Mouse (Mus musculus): ENCODE results near the gene Baiap2.

Baiap2 gene

GRCm38 (mm10) chr11:119942727-119943427 is at the start of gene Baiap2:
Gene Baiap2, plus strand, starts transcription at chr11:119942763.
- in situ Hi-C loops (cut with MboI, MseI) = no loop called here

- in situ Hi-C loops (cut with MboI, MseI) = no loop called here
Observed at GRCm38 (mm10) chr11:119893667-119894236, 48.8 kb upstream of the Baiap2 start.

DNA sequence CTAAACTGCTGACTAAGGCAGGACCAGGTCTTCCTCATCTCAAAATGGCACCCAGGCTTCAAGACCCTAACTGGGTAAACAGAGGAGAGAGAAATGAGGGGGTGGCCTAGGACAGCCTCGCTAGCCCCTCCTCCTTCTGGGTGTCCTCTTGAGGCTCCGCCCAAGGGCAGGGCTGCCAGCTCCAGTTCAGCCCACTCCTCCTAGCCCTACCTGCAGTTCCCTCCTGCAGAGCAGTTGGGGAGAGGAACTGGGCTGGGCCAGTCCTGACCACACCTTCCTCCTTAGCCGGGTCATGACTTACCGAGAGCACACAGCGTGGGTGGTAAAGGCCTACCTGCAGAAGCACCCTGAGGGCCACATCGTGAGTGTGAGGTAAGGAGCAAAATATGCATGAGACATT is 47.9 kb upstream of the Baiap2 start:
- in situ Hi-C loops (cut with MboI, MseI) = loop anchor here in 1 of 2 experiments (5.0 kb wide), 1 partner anchor 392 kb away; no protein-coding TSS in a partner anchor

- in situ Hi-C loops (cut with MboI, MseI) = loop anchor here in 1 of 2 experiments (5.0 kb wide), 1 partner anchor 395 kb away; no protein-coding TSS in a partner anchor
Observed at GRCm38 (mm10) chr11:119897041-119897440, 45.5 kb upstream of the Baiap2 start.

DNA sequence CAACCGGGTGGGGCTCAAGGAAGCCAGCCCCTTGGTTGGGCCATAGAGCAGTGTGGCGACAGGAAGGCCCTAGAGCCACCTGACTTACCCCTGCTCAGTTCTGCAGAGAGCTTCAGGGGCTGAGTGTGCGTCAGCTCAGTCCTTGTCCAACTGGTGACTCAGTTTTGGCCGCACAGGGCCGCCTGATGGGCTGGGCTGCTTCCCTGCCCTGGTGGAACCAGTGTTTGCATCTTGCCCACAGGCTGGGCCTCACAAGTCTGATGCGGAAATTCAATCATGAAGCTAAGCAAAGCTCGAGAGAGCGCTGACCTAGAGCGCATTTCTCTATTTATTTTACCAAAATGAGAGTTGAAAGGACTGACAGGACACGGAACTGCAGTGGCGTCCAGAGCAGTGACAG is 43.6 kb upstream of the Baiap2 start:
- in situ Hi-C loops (cut with MboI, MseI) = loop anchor here in 1 of 2 experiments (5.0 kb wide), 1 partner anchor 397 kb away; no protein-coding TSS in a partner anchor

DNA sequence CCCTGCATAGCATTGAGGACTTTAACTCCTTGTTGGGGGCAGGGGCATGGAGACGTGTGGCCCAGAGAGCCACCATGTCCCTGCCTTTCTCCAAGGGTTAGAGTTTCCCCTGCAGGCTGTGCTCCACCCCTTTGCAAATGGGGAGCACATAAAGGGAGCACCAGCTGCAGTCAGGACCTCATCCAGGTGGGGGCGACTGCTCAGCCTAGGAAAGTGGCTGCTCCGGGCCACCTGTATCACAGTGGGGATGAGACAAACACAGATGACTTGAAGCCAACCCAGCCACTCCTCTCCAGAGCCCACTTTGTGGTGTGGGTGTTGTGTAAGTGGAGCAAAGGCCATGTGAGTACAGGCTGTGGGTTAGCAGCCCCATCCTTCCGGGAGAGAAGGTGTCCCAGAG is 41.4 kb upstream of the Baiap2 start:
- in situ Hi-C loops (cut with MboI, MseI) = loop anchor here in 1 of 2 experiments (5.0 kb wide), 1 partner anchor 399 kb away; no protein-coding TSS in a partner anchor

DNA sequence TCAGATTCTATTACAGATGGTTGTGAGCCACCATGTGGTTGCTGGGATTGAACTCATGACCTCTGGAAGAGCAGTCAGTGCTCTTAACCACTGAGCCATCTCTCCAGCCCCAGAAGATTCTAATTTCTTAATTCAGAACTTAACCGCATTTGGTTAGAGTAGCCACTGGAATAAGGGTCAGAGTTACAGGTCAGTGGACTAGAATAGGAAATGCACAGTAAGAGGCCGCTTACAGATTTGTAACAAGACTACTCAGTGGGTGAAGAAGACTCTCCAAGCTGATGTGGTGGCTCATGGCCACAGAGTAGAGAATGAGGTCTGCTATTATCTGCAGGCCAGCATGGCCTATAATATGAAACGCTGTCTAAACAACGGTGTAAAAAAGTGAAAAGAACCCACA is 39.7 kb upstream of the Baiap2 start:
- in situ Hi-C loops (cut with MboI, MseI) = loop anchor here in 1 of 2 experiments (5.0 kb wide), 1 partner anchor 401 kb away; no protein-coding TSS in a partner anchor

GRCm38 (mm10) chr11:119904621-119905286 is 37.8 kb upstream of the Baiap2 start:
- in situ Hi-C loops (cut with MboI, MseI) = loop anchor here in 1 of 2 experiments (5.0 kb wide), 1 partner anchor 402 kb away; no protein-coding TSS in a partner anchor

DNA sequence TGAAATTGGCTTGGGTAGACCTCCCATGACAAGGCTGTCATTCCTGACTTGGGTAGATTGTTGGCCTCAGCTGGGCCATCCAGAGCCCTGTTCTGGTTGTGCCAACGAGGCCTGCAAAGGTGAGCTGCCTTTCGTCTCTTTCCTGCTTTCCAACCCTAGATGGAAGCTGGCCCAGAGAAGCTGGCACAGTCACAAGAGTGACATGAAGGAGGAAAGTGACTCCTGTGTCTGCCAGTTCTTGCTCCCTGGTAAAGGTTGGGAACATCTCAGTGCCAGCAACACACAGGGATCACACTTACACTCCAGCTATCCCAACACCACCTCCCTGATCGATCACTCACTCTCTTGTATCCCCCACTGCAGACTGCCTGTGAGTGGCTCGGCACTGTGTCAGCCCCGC is 36.8 kb upstream of the Baiap2 start:
- in situ Hi-C loops (cut with MboI, MseI) = no loop called here

DNA sequence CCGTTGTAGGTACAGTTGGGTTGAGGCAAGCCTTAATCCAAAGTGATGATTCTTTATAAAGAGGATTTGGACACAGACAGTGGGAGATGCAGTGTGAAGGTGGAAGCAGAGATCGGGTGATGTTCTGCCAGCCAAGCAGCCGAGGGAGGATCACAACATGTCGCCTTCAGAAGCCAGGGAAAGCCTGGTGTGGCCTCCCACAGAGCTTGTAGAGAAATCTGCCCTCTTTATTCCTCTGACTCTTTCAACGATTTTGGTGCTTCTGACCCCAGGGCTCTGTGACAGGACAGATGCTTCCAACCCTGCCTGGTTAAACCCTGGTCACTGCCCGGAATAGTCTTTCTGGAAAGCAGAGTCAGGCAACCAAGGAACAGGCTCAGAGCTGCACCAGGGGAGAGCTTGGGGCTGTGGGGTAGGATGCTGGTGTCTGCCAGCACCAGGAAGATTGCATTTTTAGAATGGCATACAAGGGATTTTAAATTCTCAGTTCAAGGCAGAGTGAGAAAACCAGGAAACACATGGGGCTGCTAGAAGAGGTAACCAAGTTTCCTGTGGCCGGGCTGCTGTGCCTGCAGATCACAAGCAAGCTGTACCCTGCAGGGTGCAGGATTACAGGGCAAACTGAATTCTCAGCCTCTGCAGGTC is 35.4 kb upstream of the Baiap2 start:
- in situ Hi-C loops (cut with MboI, MseI) = no loop called here

- in situ Hi-C loops (cut with MboI, MseI) = no loop called here
Observed at GRCm38 (mm10) chr11:119907711-119908110, 34.9 kb upstream of the Baiap2 start.

GRCm38 (mm10) chr11:119909436-119909835 is 33.1 kb upstream of the Baiap2 start:
- in situ Hi-C loops (cut with MboI, MseI) = no loop called here

DNA sequence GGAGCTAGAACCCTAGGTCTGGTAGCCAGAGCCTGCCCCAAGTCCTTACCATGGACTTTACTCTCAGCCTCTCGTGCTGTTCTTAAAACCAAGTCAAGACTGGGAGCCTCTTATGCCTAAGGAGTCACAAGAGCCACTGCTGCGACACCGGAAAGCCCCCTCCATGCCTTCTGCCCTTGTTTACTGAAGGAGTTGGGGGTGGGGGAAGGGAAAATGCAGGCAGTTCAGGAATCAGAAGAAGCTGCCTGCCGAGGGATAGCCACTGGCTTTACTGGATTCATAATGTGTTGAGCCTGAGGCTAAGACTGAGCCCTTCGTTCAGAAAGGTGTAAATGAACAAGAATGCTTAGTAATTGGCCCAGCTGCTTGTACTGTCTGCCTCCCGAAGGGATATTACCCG is 29.7 kb upstream of the Baiap2 start:
- in situ Hi-C loops (cut with MboI, MseI) = no loop called here

DNA sequence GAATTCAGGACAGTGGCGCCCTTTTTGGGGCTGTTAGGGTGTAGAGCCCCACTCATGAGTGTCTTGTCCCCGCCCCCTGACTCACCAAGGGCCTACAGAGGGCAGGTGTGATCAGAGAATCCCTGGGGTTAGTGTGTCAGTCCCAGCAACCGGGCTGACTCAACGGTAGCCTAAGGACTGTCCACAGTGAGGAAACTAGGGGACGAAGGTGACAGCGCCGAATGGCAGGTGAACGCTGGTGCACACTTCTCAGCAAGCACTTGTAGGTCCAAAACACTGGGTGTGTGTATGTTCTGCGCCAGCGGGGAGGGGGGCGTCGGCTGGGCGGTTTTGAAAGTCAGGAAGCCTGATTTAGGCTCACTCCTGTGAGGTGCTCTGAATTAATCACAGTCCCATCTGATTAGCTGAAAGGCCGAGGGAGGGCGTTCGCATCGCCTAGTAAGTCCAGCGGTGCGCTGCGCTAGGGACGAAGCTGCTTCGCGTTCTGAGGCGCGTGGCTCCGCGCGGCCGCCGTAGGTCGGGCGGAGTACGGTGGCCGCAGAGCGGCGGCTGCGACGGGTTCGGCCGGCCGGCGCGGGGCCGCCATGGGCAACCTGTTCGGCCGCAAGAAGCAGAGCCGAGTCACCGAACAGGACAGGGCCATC is 29.1 kb upstream of the Baiap2 start, which contains the start of gene Chmp6:
TSS of gene Chmp6 (plus strand) at position 151 of the 644 bp plus-strand sequence.
- in situ Hi-C loops (cut with MboI, MseI) = no loop called here

DNA sequence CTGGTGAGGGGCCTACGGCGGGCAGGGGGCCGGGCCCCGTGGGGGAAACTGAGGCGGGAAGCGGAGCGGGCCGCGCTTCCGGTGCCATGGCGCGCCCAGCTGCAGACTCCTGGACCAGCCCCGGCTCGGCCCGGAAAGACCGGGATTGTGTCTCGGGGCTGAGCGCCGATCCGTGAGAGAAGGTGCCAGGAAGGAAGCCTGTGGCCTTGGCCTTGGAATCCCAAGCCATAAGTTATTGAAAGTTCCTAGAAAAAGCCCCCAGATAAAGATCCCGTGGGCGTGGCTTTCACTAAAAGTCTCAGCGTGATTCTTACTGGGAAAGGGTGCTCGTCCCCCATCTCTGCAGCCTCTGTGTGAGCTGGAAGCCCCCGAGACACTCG is 28.6 kb upstream of the Baiap2 start:
- in situ Hi-C loops (cut with MboI, MseI) = no loop called here

DNA sequence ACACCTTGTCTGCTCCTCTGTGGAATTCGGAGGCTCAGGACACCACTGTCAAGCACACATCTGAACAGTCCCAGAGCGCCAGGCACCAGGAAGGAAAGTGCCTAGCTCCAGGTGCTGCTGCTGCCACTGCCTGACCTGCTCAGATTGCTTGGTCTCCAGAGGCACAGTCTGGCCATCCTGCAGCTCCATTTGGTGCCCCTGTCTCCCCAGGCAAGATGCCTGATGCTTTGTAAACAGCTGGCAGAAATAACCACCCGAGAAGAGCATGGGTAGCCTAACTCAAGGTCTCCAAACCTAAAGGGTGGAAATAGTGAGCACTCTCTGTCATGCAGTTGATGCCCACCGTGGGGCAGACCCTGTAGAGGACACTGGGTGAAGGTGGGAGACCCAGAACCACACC is 28.2 kb upstream of the Baiap2 start:
- in situ Hi-C loops (cut with MboI, MseI) = no loop called here

GRCm38 (mm10) chr11:119915666-119916065 is 26.9 kb upstream of the Baiap2 start:
- in situ Hi-C loops (cut with MboI, MseI) = loop anchor here (5.0 kb wide), 2 partner anchors 77 to 82 kb away; no protein-coding TSS in a partner anchor

DNA sequence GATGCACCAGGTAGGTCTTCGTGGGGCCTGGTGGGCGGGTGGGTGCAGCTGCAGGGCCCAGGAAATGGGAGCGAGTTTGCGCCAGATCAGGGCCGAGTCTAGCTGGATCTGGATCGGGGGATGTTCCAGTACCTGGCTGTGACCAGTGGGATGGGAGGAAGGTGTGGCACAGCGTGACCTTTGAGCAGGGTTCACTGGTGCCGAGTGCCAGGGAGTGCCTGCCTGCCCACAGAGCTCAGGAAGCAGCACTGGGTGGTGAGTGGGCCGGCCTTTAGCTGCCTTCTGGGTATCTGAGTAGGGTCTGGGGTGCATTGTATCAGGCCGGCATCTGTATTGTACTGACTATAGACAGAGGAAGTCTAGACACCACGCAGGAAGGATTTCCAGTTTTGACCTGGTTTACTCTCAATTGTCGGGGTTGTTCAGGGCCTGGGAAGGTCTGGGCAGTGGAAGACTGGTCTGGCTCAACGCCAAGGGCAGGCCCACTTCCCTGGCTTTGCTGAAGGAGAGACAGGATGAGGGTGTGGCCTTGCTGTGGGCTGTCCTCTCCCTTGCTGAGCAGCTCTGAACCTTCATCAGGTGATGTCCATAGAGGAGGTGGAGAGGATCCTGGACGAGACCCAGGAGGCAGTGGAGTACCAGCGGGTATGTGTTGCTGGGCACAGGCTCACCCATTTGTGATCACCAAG is 26.3 kb upstream of the Baiap2 start:
- in situ Hi-C loops (cut with MboI, MseI) = loop anchor here (5.0 kb wide), 2 partner anchors 76 to 81 kb away; no protein-coding TSS in a partner anchor

- in situ Hi-C loops (cut with MboI, MseI) = loop anchor here (5.0 kb wide), 2 partner anchors 75 to 80 kb away; no protein-coding TSS in a partner anchor
Observed at GRCm38 (mm10) chr11:119916834-119917469, 25.6 kb upstream of the Baiap2 start.

GRCm38 (mm10) chr11:119918521-119918920 is 24.0 kb upstream of the Baiap2 start:
- in situ Hi-C loops (cut with MboI, MseI) = loop anchor here (5.0 kb wide), 2 partner anchors 74 to 79 kb away; no protein-coding TSS in a partner anchor

All from T-helper 17 cell (primary cell).